Mouse (Mus musculus) limb, embryonic 14.5 days (tissue): ENCODE results near the gene Cd69. TPM values are rescaled to one million over a fixed set of nuclear protein-coding genes. Genes with fewer than 3 reads are reported as not detected.
A peak's percentile ranks its signal among the peaks of the same experiment; 100 is the strongest.

Experiments
- ATAC-seq: fragments of 200-750 bp; cut with Nextera tagmentation; 2 replicates; pipeline ENCODE4 v1.8.0; 2017; ENCODE audit warnings: low read depth, moderate number of reproducible peaks, moderate TSS enrichment; ENCODE audit not compliant: low FRiP score
- DNase-seq: peaks from one replicate; pipeline ENCODE4 v3.0.0-alpha.2; 2015; ENCODE audit warnings: low spot score
- H3K27ac ChIP-seq: fragments of 300-500 bp; sonication (generic); replicated peaks from 2 replicates; pipeline ENCODE4 v1.5.1; 2014; ENCODE audit warnings: low read depth, mild to moderate bottlenecking, low read length, moderate library complexity, mixed read lengths
- H3K27me3 ChIP-seq: fragments of 300-500 bp; sonication (generic); 2 replicates; pipeline ENCODE4 v1.6.1; 2014; ENCODE audit warnings: low read length, mixed read lengths; ENCODE audit not compliant: control insufficient read depth, insufficient read depth
- H3K36me3 ChIP-seq: fragments of 300-500 bp; sonication (generic); 2 replicates; pipeline ENCODE4 v1.6.1; 2014; ENCODE audit warnings: mild to moderate bottlenecking, low read length, moderate library complexity, mixed read lengths; ENCODE audit not compliant: control insufficient read depth, insufficient read depth
- H3K4me1 ChIP-seq: fragments of 300-500 bp; sonication (generic); 2 replicates; pipeline ENCODE4 v1.6.1; 2014; ENCODE audit warnings: antibody characterized with exemption, low read length, mixed read lengths; ENCODE audit not compliant: control insufficient read depth, insufficient read depth
- H3K4me2 ChIP-seq: fragments of 300-500 bp; sonication (generic); replicated peaks from 2 replicates; pipeline ENCODE4 v1.6.1; 2014; ENCODE audit warnings: low read depth, mild to moderate bottlenecking, low read length, moderate library complexity; ENCODE audit not compliant: severe bottlenecking
- H3K4me3 ChIP-seq: fragments of 300-500 bp; sonication (generic); replicated peaks from 2 replicates; pipeline ENCODE4 v1.5.1; 2014; ENCODE audit warnings: low read length
- H3K9ac ChIP-seq: fragments of 300-500 bp; sonication (generic); 2 replicates; pipeline ENCODE4 v1.6.1; 2014; ENCODE audit warnings: mild to moderate bottlenecking, low read depth, low read length, moderate library complexity; ENCODE audit not compliant: severe bottlenecking
- H3K9me3 ChIP-seq: fragments of 300-500 bp; sonication (generic); 2 replicates; pipeline ENCODE4 v1.6.1; 2016; ENCODE audit warnings: low read length; ENCODE audit not compliant: control insufficient read depth
- POLR2A ChIP-seq: fragments of 200-500 bp; IDR thresholded peaks from 2 replicates; pipeline ENCODE4 v1.8.0; 2012; ENCODE audit warnings: inconsistent platforms, mild to moderate bottlenecking, moderate library complexity, borderline replicate concordance; ENCODE audit not compliant: insufficient read depth, insufficient read length; ENCODE audit errors: extremely low read depth
- WGBS: fragments of 180-500 bp; shearing (Covaris S2); extraction: QIAGEN DNeasy Blood & Tissue Kit; methylation state at CpG from one replicate; pipeline ENCODE4 v1.1.7; 2014; 5-methylcytosine and 5-hydroxymethylcytosine counted together
- polyA plus RNA-seq, 2 experiments: library from polyadenylated mRNA; depleted of rRNA in 1 of 2; stranded (reverse) in 1 of 2; unstranded in 1 of 2; fragments of >200 nt; fragmentation: Nextera tagmentation in 1 of 2; extraction: Ambion mirVana in 1 of 2; gene quantifications; 2 replicates each; pipeline versions ENCODE4 v1.2.1 to v1.2.3; 2012 to 2014

Cd69 gene
- polyA plus RNA-seq, 2 experiments = 0.13 to 0.39 TPM

GRCm38 (mm10) chr6:129235855-129236461 lies 39.3 kb downstream of the Cd69 start:
- Histone ChIP-seq H3K4me1 (no peaks in the 10 kb centered on the region), H3K9me3 (no peaks in the 10 kb centered on the region), H3K27me3 (no peaks in the 10 kb centered on the region), H3K4me2 (no peak overlapping the region), H3K9ac (no peak overlapping the region), H3K27ac (no peak overlapping the region), H3K4me3 (no peak overlapping the region), H3K36me3 (no peaks in the 10 kb centered on the region)
- DNase-seq (no peak), ATAC-seq (no peak)
- 70% methylated on average over 5 of the region's 5 CpGs for WGBS
- no peak for TF ChIP-seq POLR2A

- no peak overlapping the region for H3K27ac ChIP-seq
- 77% methylated on average over 8 of the region's 8 CpGs for WGBS
- no peaks in the 10 kb centered on the region for H3K36me3 ChIP-seq
- no peaks in the 10 kb centered on the region for H3K27me3 ChIP-seq
- H3K4me3 ChIP-seq = no peak overlapping the region
- DNase-seq (no peak), ATAC-seq (no peak)
- H3K4me1 ChIP-seq = no peaks in the 10 kb centered on the region; the same call in 1 of the 2 replicates
- TF ChIP-seq POLR2A = no peak
- no peak overlapping the region for H3K9ac ChIP-seq
- no peaks in the 10 kb centered on the region for H3K9me3 ChIP-seq
- H3K4me2 ChIP-seq = no peak overlapping the region
These were observed 40.5 kb downstream of the Cd69 start for GRCm38 (mm10) chr6:129234456-129235360.

- Histone ChIP-seq H3K9me3 (no peaks in the 10 kb centered on the region), H3K4me1 (peaks cover 4% of the 10 kb centered on the region), H3K27me3 (no peaks in the 10 kb centered on the region), H3K9ac (no peak overlapping the region), H3K27ac (no peak overlapping the region), H3K4me3 (no peak overlapping the region), H3K36me3 (no peaks in the 10 kb centered on the region), H3K4me2 (no peak overlapping the region)
- no peak for TF ChIP-seq POLR2A
- DNase-seq = no peak
- ATAC-seq = no peak
- WGBS = 89% methylated on average over 12 of the region's 18 CpGs
These were observed 41.3 kb downstream of the Cd69 start for GRCm38 (mm10) chr6:129233955-129234369.

DNA sequence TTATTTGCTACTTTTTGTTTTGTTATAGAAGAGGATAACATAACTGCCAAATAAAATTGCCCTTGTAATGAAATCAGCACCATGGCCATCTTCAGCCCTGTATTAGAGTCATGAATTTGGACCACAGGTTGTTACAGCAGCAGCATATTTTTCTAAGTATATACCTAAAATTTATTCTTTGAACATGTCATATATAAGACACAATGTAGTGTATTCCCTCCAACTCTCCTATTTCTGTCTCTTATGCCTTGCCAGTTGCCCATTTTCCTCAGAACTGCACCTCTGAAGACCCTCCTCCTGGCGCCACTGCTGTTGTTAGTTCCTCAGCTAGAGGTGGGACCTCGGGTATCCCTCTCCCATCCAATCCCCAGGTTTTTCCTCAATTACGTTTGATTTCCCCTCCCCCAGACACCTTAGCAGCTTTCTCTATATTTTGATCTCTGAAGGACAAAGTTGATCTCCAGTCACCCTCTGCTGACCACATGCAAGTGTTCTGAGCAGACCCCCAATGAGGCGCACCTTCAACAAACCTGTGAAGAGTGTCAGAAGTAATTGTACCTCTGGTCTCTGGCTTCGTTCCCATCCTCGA lies 41.8 kb downstream of the Cd69 start:
- 82% methylated on average over 6 of the region's 6 CpGs for WGBS
- Histone ChIP-seq H3K4me2 (no peak overlapping the region), H3K36me3 (no peaks in the 10 kb centered on the region), H3K9ac (no peak overlapping the region), H3K27me3 (no peaks in the 10 kb centered on the region), H3K4me3 (no peak overlapping the region), H3K4me1 (peaks cover 6% of the 10 kb centered on the region), H3K9me3 (no peaks in the 10 kb centered on the region), H3K27ac (no peak overlapping the region)
- DNase-seq (no peak), ATAC-seq (no peak)
- no peak for TF ChIP-seq POLR2A

GRCm38 (mm10) chr6:129232842-129233205 lies 42.4 kb downstream of the Cd69 start:
- ATAC-seq = no peak
- peaks cover 6% of the 10 kb centered on the region for H3K4me1 ChIP-seq
- H3K4me3 ChIP-seq = no peak overlapping the region
- 67% methylated on average over 9 of the region's 9 CpGs for WGBS
- H3K4me2 ChIP-seq = no peak overlapping the region
- H3K27me3 ChIP-seq = no peaks in the 10 kb centered on the region
- no peak overlapping the region for H3K27ac ChIP-seq
- no peaks in the 10 kb centered on the region for H3K9me3 ChIP-seq
- DNase-seq = peak; percentile 27
- no peak overlapping the region for H3K9ac ChIP-seq
- no peaks in the 10 kb centered on the region for H3K36me3 ChIP-seq
- TF ChIP-seq POLR2A = no peak
